Mouse (Mus musculus) embryonic facial prominence, embryonic 14.5 days (tissue): ENCODE data around the gene Ercc1. TPM values are rescaled to one million over a fixed set of nuclear protein-coding genes. Genes with fewer than 3 reads are reported as not detected.

ENCODE experiments used
- ATAC-seq: fragments of 200-750 bp; cut with Nextera tagmentation; 2 replicates; pipeline ENCODE4 v1.8.0; 2017; ENCODE audit warnings: low read depth, moderate number of reproducible peaks, moderate TSS enrichment
- DNase-seq: peaks from one replicate; pipeline ENCODE4 v3.0.0-alpha.2; 2015; ENCODE audit warnings: low spot score
- H3K27ac ChIP-seq: fragments of 300-500 bp; sonication (generic); replicated peaks from 2 replicates; pipeline ENCODE4 v1.5.1; 2014; ENCODE audit warnings: low read depth, mild to moderate bottlenecking, low read length, moderate library complexity
- H3K27me3 ChIP-seq: fragments of 300-500 bp; sonication (generic); replicated peaks from 2 replicates; pipeline ENCODE4 v1.6.1; 2014; ENCODE audit warnings: low read length; ENCODE audit not compliant: control insufficient read depth, insufficient read depth
- H3K36me3 ChIP-seq: fragments of 300-500 bp; sonication (generic); 2 replicates; pipeline ENCODE4 v1.6.1; 2014; ENCODE audit warnings: low read length, mixed read lengths; ENCODE audit not compliant: control insufficient read depth, insufficient read depth
- H3K4me1 ChIP-seq: fragments of 300-500 bp; sonication (generic); 2 replicates; pipeline ENCODE4 v1.6.1; 2014; ENCODE audit warnings: antibody characterized with exemption, low read length; ENCODE audit not compliant: control insufficient read depth, insufficient read depth
- H3K4me2 ChIP-seq: fragments of 300-500 bp; sonication (generic); 2 replicates; pipeline ENCODE4 v1.6.1; 2014; ENCODE audit warnings: low read depth, mild to moderate bottlenecking, low read length, moderate library complexity, mixed read lengths
- H3K4me3 ChIP-seq: fragments of 300-500 bp; sonication (generic); 2 replicates; pipeline ENCODE4 v1.5.1; 2014; ENCODE audit warnings: low read depth, mild to moderate bottlenecking, low read length
- H3K9ac ChIP-seq: fragments of 300-500 bp; sonication (generic); 2 replicates; pipeline ENCODE4 v1.6.1; 2014; ENCODE audit warnings: low read depth, mild to moderate bottlenecking, low read length, moderate library complexity, mixed read lengths
- H3K9me3 ChIP-seq: fragments of 300-500 bp; sonication (generic); 2 replicates; pipeline ENCODE4 v1.6.1; 2016; ENCODE audit warnings: low read length; ENCODE audit not compliant: control insufficient read depth
- WGBS: fragments of 180-500 bp; shearing (Covaris S2); extraction: QIAGEN DNeasy Blood & Tissue Kit; methylation state at CpG from one replicate; pipeline ENCODE4 v1.1.7; 2014; 5-methylcytosine and 5-hydroxymethylcytosine counted together
- polyA plus RNA-seq: library from polyadenylated mRNA; unstranded; fragments of >200 nt; fragmentation: Nextera tagmentation; extraction: Ambion mirVana; gene quantifications from 2 replicates; pipeline ENCODE4 v1.2.1, GENCODE M21; 2014

The Ercc1 gene
- polyA plus RNA-seq, 1 experiment from 2014 or later: 64.0 TPM

GRCm38 (mm10) chr7:19337122-19337521 is 7.5 kb upstream of the Ercc1 start:
- Histone ChIP-seq H3K27ac (no peak overlapping the region), H3K4me2 (no peak overlapping the region), H3K4me1 (peaks cover 9% of the 10 kb centered on the region; the same call in 1 of the 2 replicates), H3K9me3 (no peaks in the 10 kb centered on the region), H3K9ac (no peak overlapping the region), H3K4me3 (no peak overlapping the region), H3K27me3 (peaks cover 7% of the 10 kb centered on the region; the same call in 1 of the 2 replicates), H3K36me3 (no peaks in the 10 kb centered on the region)
- no peak for ATAC-seq
- 67% methylated on average over 10 of the region's 10 CpGs for WGBS
- DNase-seq: no peak

DNA sequence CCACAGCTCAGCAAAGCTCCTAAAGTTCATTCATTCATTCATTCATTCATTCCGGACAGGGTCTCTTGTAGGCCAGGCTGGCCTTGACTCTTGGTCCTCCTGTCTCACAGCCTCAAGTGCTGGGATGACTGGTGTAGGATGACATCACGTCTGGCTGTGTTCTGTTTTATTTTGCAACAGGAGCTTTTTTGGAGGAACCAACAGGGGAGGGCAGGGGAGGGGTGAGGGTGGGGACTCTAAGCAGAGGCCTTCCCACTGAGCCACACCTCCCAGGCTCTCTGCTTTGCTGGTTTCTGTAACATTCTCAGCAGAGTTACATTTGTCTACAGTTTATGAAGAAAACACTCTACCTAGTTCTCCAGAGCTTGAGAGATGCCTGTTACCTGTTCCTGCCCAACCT is 6.5 kb upstream of the Ercc1 start:
- H3K4me1 ChIP-seq: peaks cover 11% of the 10 kb centered on the region; the same call in 1 of the 2 replicates
- no peak overlapping the region for H3K4me2 ChIP-seq
- peaks cover 7% of the 10 kb centered on the region; the same call in 1 of the 2 replicates for H3K27me3 ChIP-seq
- no peak overlapping the region for H3K27ac ChIP-seq
- DNase-seq (no peak), ATAC-seq (no peak)
- no peaks in the 10 kb centered on the region for H3K36me3 ChIP-seq
- no peak overlapping the region for H3K4me3 ChIP-seq
- 47% methylated on average over 2 of the region's 2 CpGs for WGBS
- no peaks in the 10 kb centered on the region for H3K9me3 ChIP-seq
- no peak overlapping the region for H3K9ac ChIP-seq

- 67% methylated on average over 7 of the region's 7 CpGs for WGBS
Observed at GRCm38 (mm10) chr7:19338596-19338995, 6.0 kb upstream of the Ercc1 start.

DNA sequence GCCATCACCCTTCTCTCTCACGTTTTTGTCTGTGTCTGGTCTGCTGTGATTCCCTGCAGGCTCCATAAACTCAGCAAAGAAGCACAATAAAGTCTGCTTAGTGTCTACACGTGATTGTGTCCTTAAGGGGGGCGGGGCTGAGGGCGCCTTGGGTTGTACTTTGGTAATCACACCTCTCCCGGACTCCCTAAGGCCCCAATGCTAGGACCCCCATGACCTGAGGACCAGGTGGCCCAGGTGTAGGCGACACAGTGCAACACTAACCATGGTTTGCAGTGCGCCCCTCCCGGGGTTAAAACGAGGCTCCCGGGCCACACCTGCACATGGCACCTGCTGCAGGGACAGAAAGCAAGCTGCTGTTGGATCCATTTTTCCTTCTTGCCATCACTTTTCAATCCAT is 3.3 kb upstream of the Ercc1 start:
- no peak for DNase-seq

More at GRCm38 (mm10) chr7:19338596-19338995, 6.0 kb upstream of the Ercc1 start:
- no peak overlapping the region for H3K4me3 ChIP-seq
- no peak overlapping the region for H3K4me2 ChIP-seq
- ATAC-seq (no peak), DNase-seq (no peak)
- no peaks in the 10 kb centered on the region for H3K36me3 ChIP-seq
- peaks cover 7% of the 10 kb centered on the region; the same call in 1 of the 2 replicates for H3K27me3 ChIP-seq
- H3K4me1 ChIP-seq: peaks cover 11% of the 10 kb centered on the region; the same call in 1 of the 2 replicates
- no peak overlapping the region for H3K27ac ChIP-seq
- no peak overlapping the region for H3K9ac ChIP-seq
- H3K9me3 ChIP-seq: no peaks in the 10 kb centered on the region

GRCm38 (mm10) chr7:19341761-19342409 is 2.7 kb upstream of the Ercc1 start:
- peak; percentile 57 for DNase-seq
- Histone ChIP-seq H3K4me1 (peaks cover 18% of the 10 kb centered on the region), H3K9me3 (no peaks in the 10 kb centered on the region), H3K4me2 (peak overlapping the region; percentile 79), H3K4me3 (peak overlapping the region; percentile 44), H3K27ac (no peak overlapping the region; the same call in 1 of the 2 replicates), H3K27me3 (peaks cover 7% of the 10 kb centered on the region; the same call in 1 of the 2 replicates), H3K9ac (peak overlapping the region; percentile 56), H3K36me3 (no peaks in the 10 kb centered on the region)
- WGBS: 1% methylated on average over 36 of the region's 41 CpGs
- peak; percentile 8; the same call in 1 of the 2 replicates for ATAC-seq

More for the DNA sequence above, 3.3 kb upstream of the Ercc1 start:
- peak overlapping the region; percentile 79 for H3K4me2 ChIP-seq
- H3K9ac ChIP-seq: peak overlapping the region; percentile 56; the same call in 1 of the 2 replicates
- WGBS: 13% methylated on average over 10 of the region's 10 CpGs
- H3K27me3 ChIP-seq: peaks cover 7% of the 10 kb centered on the region; the same call in 1 of the 2 replicates
- ATAC-seq: no peak
- H3K4me1 ChIP-seq: peaks cover 18% of the 10 kb centered on the region
- no peak overlapping the region for H3K27ac ChIP-seq
- no peaks in the 10 kb centered on the region for H3K9me3 ChIP-seq
- H3K36me3 ChIP-seq: no peaks in the 10 kb centered on the region
- peak overlapping the region; percentile 44; the same call in 1 of the 2 replicates for H3K4me3 ChIP-seq

- Histone ChIP-seq H3K4me1 (peaks cover 18% of the 10 kb centered on the region), H3K36me3 (no peaks in the 10 kb centered on the region), H3K27ac (no peak overlapping the region), H3K9me3 (no peaks in the 10 kb centered on the region), H3K4me3 (peak overlapping the region; percentile 44), H3K4me2 (peak overlapping the region; percentile 79), H3K27me3 (peaks cover 7% of the 10 kb centered on the region; the same call in 1 of the 2 replicates), H3K9ac (peak overlapping the region; percentile 56)
- under 1% methylated on average over 27 of the region's 27 CpGs for WGBS
- ATAC-seq (no peak), DNase-seq (peak; percentile 81)
Observed at GRCm38 (mm10) chr7:19342481-19343027, 2.0 kb upstream of the Ercc1 start.

DNA sequence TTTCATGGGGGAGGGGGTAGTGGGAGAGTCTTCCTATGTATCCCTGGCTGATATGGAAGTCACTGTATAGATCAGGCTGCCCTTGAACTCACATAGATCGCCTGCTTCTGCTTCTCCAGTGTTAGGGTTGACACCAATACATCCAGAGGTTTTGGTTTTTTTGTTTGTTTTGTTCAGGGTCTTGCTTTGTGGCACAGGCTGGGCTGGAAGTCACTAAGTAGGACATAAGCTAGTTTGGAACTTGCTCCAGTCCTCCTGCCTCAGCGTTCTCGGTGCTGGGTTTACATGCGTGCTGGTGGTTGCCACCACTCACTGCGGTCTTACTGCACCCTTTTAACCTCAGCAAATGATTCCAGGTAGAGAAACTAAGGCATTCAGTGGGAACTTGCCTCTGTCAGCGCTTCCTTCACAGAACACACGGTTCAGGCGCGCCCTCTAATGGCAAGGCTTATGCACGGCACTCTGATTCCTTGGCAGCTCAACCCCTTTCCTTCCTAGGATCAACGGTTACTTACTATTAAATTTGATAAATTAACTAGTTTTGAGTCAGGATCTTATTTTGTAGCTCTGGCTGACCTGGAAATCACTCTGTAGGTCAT is 1.3 kb upstream of the Ercc1 start:
- ATAC-seq: no peak

DNA sequence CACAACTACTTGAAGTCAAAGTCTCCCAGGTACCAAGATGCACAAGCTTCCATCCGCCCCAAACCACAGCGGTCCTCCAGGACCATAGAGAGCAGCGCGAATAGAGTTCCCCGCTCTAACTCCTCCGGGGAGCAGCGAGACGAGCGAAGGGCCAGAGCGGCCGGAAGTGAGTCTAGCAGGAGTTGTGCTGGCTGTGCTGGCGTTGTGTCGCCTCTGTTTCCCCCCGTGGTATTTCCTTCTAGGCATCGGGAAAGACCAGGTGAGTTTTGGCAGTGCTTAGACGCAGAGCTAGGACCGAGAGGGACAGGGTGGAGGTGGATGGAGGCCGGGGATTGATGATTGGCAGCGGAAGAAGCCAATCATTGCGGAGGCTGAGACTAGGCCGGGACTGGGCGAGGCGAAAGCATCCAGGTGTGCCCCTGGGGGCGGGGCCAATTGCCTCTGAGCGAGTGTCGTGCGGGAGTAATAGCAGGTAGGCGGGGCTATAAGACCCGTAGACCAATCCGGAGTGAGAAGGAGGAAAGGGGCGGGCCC is 427 bp downstream of the Ercc1 start:
- H3K27me3 ChIP-seq: peaks cover 7% of the 10 kb centered on the region; the same call in 1 of the 2 replicates
- H3K9me3 ChIP-seq: no peaks in the 10 kb centered on the region
- peak overlapping the region; percentile 75 for H3K4me3 ChIP-seq
- H3K36me3 ChIP-seq: peaks cover 20% of the 10 kb centered on the region
- peak overlapping the region; percentile 79 for H3K9ac ChIP-seq
- DNase-seq (peak; percentile 99), ATAC-seq (peak; percentile 95)
- 0% methylated on average over 30 of the region's 31 CpGs for WGBS
- H3K4me2 ChIP-seq: peak overlapping the region; percentile 86
- peak overlapping the region; percentile 86 for H3K27ac ChIP-seq
- peaks cover 18% of the 10 kb centered on the region for H3K4me1 ChIP-seq

More for the DNA sequence above, 1.3 kb upstream of the Ercc1 start:
- WGBS: 1% methylated on average over 11 of the region's 11 CpGs
- Histone ChIP-seq H3K27ac (no peak overlapping the region), H3K36me3 (peaks cover 3% of the 10 kb centered on the region; the same call in 1 of the 2 replicates), H3K4me2 (peak overlapping the region; percentile 18; the same call in 1 of the 2 replicates), H3K4me1 (peaks cover 18% of the 10 kb centered on the region), H3K27me3 (peaks cover 7% of the 10 kb centered on the region; the same call in 1 of the 2 replicates), H3K9me3 (no peaks in the 10 kb centered on the region), H3K9ac (no peak overlapping the region), H3K4me3 (no peak overlapping the region)
- peak; percentile 82 for DNase-seq
